Mouse (Mus musculus) CH12.LX (cell line): ENCODE data around the gene Smad6.

Experiments used
- CTCF ChIP-seq, 2 experiments: IDR thresholded peaks in 1 of 2; conservative IDR thresholded peaks in 1 of 2; 2 replicates each; pipeline ENCODE4 v1.5.1; 2011 to 2012; ENCODE audit warnings: low read depth in 2 of 2, low read length in 2 of 2, improper control_type of control experiment in 1 of 2, inconsistent platforms in 1 of 2, mild to moderate bottlenecking in 1 of 2, moderate library complexity in 1 of 2
- KAT2A ChIP-seq: IDR thresholded peaks from 2 replicates; pipeline ENCODE4 v1.6.1; 2012; ENCODE audit warnings: low read length, improper control_type of control experiment, inconsistent platforms; ENCODE audit not compliant: insufficient replicate concordance
- MAX ChIP-seq: IDR thresholded peaks from 2 replicates; pipeline ENCODE4 v1.6.1; 2011; ENCODE audit warnings: low read length, improper control_type of control experiment
- MAZ ChIP-seq: IDR thresholded peaks from 2 replicates; pipeline ENCODE4 v1.6.1; 2012; ENCODE audit warnings: low read depth, mild to moderate bottlenecking, inconsistent platforms, low read length, improper control_type of control experiment, moderate library complexity
- MEF2A ChIP-seq: IDR thresholded peaks from 2 replicates; pipeline ENCODE4 v1.6.1; 2014; ENCODE audit warnings: low read depth, mild to moderate bottlenecking, inconsistent platforms, low read length, improper control_type of control experiment, borderline replicate concordance
- NRF1 ChIP-seq: IDR thresholded peaks from 2 replicates; pipeline ENCODE4 v1.6.1; 2014; ENCODE audit warnings: low read depth, mild to moderate bottlenecking, inconsistent platforms, low read length, improper control_type of control experiment, moderate library complexity
- POLR2A ChIP-seq: IDR thresholded peaks from 2 replicates; pipeline ENCODE4 v1.6.1; 2011; ENCODE audit warnings: low read depth, mild to moderate bottlenecking, improper control_type of control experiment, low read length
- POLR2AphosphoS2 ChIP-seq: IDR thresholded peaks from 2 replicates; pipeline ENCODE4 v1.6.1; 2011; ENCODE audit warnings: low read depth, low read length, improper control_type of control experiment
- RAD21 ChIP-seq: IDR thresholded peaks from 2 replicates; pipeline ENCODE4 v1.6.1; 2011; ENCODE audit warnings: low read depth, mild to moderate bottlenecking, low read length, improper control_type of control experiment, moderate library complexity
- RCOR1 ChIP-seq: conservative IDR thresholded peaks from 2 replicates; pipeline ENCODE4 v1.6.1; 2012; ENCODE audit warnings: low read depth, mild to moderate bottlenecking, inconsistent platforms, low read length, improper control_type of control experiment

- TF ChIP-seq MEF2A (no peak), RAD21 (no peak), NRF1 (no peak), POLR2A (no peak), RCOR1 (no peak), CTCF (conservative IDR thresholded peaks at IDR 0.05 in 1 of 2, IDR thresholded peaks at IDR 0.05 in 1 of 2; ENCODE audit: low read depth in 2 of 2, low read length in 2 of 2) (no peak), MAZ (no peak), POLR2AphosphoS2 (no peak), MAX (no peak), KAT2A (no peak)
These were observed 22.7 kb downstream of the Smad6 start for GRCm38 (mm10) chr9:63999194-63999593.
